Mouse (Mus musculus): ENCODE measurements around the gene Tgfa. TPM values are rescaled to one million over a fixed set of nuclear protein-coding genes. Genes with fewer than 3 reads are reported as not detected.

Gene Tgfa
- total RNA-seq (2022): 10 to 100 TPM; 24.5 to 29.9 (median 26.2) TPM

DNA sequence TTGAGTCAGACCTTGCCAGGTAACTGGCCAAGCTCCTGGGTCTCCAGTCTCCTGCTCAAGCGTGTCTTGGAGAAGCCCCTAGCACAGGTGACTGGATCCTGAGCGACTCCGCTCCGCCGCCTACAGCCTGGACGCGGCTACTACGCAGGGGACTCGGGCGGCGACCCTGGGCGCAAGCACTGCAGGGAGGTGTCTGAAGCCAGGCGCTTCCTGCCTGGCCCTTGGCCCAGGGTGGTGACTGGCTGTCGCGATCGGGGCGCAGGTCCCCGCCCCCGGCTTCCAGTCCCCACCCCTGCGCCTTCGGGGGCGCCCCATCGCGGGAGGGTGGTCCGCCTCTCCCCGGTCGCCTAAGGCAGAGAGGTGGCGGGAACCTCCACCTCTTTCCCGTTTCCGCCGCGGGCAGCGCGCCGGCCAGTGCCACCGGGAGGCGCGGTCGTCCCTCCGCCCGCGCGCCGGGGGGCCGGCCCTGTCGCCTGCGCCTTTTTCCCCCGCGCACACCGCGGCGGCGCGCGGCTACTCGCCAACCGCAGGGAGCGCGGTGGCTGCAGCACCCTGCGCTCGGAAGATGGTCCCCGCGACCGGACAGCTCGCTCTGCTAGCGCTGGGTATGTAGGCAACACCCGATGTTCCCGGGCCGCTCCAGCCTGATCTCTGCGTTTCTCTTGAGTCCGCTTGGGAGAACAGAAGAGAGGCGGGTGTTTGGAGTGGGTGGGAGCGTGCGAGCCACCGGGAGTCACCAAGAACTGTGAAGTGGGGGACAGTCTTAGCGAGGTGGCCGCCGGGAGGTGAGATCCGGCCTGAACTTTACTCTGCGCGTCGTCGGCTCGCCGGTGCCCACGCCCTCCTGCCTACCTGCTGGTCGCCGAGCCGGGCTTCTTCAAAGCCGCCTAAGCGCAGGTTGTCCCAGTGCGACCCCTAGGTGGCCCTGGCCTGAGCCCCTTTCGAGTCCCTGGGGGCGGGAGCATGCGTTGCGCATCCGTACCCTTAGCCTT, at the start of gene Tgfa:
Gene Tgfa (plus strand): TSS at position 283 of the 992 bp plus-strand sequence.
- no peak for DNase-seq (ENCODE audit: low spot score in 2 of 2)

DNA sequence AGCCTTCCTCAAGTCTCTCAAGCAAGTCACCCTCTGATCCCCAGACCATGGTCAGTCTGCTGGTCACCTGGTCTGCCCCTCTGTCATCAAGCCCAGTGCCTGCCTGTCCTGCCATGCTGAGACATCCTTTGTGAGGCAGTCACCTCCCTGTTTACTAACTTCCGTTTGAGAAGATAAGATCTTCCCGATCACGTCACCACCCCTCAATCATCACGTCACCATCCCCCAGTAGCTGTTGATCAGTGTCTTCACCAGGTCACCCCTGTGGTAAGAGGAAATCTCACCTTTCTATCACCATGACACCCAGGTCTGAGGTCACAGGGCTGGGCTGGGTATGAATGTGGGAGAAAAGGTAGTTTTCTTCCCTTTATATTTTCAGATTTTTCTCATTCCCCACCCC, 46.5 kb upstream of the Tgfa start:
- no peak for DNase-seq (ENCODE audit: low spot score in 2 of 2)

DNA sequence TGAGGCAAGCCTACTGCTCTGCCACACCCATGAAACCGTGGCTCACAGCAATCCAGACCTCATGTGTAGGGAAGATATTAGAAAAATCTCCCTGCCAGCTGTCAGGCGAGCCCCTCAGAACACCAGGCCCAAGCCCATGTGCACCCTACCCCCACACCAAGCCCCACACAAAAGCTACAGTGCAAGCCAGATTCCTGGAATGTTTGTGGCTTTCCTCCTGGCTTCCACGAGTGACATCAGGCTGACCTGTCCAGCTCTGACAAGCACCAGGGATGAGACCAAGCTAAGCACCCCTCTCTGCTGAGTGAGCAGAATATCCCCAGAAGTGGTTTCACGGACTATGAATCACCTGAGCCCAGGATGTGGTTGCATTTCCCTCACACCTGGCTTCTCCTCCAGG, 46.0 kb upstream of the Tgfa start:
- no peak for DNase-seq (ENCODE audit: low spot score in 2 of 2)

DNA sequence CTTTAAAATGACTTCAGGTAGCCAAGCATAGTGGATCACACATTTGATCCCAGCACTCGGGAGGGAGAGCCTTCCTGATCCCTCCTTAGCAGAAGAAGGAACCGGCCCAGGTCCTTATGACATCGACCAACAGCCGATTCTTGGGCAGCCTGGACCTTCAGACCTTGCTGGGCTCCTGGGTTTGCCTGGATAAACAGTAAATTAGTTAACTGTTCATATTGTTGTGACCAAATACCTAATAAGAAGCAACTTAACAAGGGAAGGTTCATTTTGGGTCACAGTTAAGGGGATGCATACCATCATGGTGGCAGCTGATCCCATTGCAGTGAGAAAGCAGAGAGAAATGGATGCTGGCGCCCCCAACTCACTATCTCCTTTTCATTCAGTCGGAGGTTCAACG, 42.3 kb upstream of the Tgfa start:
- no peak for DNase-seq (ENCODE audit: low spot score in 2 of 2)

DNA sequence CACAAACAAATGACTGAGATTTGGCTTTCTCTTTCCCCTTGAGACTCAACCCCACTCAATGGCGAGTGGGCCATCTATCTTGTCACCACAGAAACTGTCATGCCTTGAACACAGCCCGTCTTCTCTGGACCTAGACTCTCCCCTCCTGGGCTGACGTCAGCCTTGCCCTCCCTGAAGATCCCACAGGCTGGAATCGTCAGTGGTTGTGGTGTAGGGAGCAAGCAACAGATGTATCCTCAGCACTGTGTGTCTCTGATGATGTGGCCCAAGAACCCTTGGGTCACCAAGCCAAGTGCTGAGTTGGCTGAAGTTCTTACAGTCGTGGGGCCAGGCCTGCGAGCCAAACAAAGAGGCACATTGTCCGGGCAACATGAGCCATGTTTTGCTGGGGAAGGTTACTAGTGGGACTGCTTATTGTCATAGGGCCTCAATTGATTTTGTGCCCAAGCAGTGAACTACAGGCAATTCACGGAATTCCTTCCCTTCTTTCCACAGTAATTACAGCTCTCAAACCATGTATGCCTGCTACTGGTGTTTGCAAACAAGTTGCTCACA, 41.5 kb upstream of the Tgfa start:
- DNase-seq (ENCODE audit: low spot score in 2 of 2): peak; percentile 20 to 24

DNA sequence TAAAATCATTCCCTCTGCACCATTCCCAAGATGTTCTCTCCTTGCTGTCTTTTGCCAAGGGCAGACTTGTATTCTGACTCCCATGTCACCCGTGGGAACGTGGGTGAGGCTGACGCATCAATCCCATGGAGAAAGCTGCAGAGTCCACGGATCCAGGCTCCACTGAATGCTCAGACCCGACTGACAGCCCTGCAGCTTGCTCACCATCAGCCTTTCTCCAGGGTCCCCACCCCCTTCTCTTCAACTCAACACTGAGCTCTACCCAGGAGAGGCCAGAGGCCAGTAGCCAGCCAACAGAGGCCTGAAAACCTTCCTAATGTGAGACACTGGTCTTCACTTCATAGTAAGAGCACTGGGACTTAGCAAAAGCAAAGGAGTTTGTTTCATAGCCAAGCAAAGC, 41.0 kb upstream of the Tgfa start:
- DNase-seq (ENCODE audit: low spot score in 2 of 2): no peak

DNA sequence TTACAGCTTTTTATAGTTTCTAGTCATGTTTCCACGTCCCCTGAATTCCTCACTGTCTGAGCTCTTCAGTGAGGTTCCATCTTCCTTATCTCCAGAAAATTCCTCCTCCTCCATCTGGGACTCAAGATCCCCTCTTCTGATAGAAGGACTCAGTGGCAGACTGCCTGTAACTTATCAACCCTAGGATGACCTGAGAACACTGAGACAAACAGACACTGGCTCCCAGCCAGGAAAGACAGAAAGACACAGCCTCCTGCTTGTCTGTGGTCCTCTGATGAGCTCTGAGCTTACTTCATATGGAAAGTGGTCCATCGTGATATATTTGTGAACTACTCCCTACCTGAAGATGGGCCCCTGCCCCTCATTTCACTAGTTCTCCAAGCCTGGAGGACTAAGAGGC, 40.5 kb upstream of the Tgfa start:
- no peak for DNase-seq (ENCODE audit: low spot score in 2 of 2)

DNA sequence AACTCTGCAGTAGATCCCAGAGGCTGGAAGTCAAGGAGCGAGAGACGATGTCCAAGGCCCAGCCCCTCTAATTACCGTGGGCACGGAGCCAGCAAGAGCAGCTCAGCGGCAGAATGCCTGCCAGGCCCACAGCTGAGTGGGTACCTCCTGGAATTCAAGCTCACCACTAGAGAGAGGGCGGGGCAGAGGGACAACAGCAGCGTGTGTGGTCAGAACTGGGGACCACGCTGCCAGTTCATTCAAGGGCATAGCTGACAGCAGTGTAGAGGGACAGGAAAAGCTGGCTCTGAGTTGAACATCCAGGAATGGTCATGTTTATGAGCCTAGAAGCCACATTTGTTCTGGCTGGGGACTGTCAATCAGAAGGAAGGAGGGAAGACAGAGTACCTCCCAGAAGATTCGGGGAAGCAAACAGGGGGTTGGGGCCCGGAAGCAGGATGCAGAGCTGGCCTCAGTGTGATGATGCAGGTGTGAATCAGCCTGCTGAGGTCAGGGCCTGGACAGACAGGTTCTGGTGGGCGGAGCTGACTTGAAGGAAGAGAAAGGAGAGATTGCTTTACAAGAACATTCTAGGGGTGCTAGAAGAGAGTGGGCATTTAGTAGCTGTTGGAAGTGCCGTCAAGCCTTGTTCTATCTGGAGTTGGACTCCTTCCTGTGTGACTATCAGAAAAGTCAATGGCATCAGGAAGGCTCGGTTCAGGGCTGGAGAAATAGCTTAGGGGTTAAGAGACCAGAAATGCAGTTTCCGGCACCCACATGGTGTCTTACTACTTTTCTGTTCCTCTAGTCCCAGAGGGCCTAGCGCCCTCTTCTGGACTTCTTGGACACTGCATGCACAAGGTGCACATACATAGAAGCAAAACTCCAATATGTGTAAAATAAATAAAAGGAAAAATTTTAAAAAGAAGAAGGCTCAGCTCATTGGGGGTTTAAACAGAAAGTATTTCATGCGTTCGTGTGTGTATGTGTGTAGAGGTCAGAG, 37.5 kb upstream of the Tgfa start:
- DNase-seq (ENCODE audit: low spot score in 2 of 2): no peak

DNA sequence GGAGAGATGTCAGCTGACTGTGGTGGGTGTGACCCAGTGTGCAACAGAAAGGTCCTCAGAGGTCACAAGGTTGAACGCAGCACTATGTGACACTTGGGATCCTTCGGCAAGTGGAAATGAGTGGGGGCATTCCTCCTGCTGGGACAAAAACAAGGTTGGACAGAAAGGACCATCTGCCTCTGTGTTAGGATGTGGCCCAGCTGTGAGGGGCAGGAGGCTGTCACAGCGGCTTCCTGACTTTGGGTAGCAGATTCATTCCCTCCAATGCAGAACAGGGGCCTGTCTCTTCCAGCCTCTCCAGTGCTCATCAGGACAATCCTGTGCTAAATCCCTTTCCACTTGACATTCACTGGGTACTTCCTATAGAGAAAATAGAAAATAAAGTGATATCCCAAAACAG, 34.1 kb upstream of the Tgfa start:
- no peak for DNase-seq (ENCODE audit: low spot score in 2 of 2)

DNA sequence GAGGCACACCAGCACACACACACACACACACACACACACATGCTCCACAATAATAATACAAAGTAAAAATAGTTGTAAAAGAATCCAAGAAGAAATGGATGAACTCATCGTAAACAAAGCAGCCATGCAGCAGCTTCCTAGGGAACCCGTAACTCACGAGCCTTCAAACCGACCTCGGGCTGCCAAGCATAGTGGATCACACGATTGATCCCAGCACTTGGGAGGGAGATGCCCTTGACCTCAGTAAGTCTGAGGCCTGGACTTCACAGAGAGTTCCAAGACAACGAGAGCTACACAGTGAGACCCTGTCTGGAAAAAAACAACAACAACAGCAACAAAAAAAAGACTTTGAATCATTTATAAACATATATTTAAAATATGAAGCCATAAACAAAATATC, 33.4 kb upstream of the Tgfa start:
- no peak for DNase-seq (ENCODE audit: low spot score in 2 of 2)

DNA sequence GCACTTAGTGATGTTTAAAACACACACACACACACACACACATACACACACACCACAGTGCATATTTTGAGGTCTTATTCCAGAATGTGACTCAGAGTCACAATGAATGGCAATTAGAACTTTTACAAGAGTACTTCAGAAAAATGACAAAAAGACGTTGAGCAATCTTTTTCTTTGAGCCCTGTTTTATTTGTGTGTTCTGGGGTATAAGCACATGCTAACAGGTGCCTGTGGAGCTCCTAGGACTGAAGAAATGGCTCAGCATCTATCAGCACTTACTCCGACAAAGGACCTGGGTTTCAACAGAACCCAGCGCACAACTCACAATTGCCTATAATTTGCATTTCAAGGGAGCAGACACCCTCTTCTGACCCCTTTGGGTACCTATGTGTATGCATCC, 31.0 kb upstream of the Tgfa start:
- no peak for DNase-seq (ENCODE audit: low spot score in 2 of 2)

DNA sequence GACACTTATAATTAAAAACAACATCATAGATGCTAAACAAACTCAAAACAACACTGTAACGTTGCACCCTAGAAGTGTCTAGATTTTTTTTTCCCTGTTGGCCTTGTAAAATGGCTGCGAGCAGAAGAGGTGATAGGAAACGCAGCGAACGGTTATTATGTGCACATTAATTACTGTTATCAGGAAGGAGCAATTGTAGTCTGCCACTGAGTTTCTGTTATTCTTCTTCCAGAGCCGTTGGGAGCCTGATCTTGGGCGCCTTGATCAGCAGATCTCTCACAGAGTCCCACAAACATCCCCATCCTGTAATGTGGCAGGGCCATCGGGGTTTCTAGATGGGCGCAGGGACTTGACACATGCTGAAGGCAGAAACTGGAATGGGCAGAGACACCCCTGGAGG, 28.6 kb upstream of the Tgfa start:
- DNase-seq (ENCODE audit: low spot score in 2 of 2): no peak

DNA sequence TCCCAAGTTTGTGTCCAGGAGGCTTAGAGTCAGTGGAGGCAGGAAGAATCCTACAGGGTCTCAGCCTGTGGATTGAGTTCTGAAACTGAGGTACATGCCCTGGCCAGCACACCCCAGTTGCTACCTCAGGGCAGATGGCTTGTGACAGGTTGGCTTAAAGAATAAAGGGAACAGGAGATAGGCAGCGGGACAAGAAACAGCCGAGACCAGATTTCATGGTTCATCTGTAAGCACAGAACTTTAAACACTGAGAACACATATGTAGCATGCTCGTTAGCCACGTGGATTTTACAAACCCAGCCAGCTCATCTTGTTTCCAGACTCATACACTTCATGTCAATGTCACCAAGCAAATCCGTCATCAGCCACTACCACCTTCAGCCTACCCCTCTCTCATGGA, 27.2 kb upstream of the Tgfa start:
- DNase-seq (ENCODE audit: low spot score in 2 of 2): no peak

DNA sequence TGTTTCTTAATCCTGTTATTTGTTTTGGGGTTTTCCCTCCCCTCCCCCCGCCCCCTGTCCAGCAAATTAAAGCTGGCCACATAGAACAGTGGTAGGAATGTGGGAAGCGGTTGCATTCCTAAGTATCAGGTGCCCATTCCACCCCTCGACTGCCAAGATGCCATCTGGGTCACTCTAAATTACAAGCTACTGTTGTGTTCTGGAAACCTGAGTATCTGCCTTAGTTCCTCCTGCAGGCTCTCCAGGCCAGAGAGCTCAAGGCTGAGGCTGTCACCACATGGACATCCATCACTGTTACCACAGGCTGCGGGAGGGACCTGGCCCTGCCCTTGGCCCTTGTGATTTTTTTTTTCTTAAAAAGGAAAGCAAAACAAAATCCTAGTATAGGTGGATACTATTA, 25.9 kb upstream of the Tgfa start:
- no peak for DNase-seq (ENCODE audit: low spot score in 2 of 2)

DNA sequence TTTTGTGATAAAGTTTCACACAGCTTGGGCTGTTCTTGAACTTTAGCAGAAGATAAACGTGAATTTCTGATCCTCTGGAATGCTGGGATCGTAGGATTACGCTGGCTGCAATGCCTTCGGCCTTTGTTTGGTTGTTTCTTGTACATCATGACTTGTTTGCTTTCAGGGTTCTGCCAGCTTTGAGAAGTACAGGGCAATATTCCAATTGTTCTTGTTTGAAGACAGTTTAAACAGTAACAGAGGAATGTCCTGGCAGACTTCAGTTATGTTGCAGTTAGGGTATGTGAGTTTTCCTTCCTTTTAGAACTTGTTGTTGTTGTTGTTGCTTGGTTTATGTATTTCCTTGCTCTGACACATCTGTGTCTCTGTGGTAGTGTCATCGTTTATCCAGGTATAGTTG, 18.8 kb upstream of the Tgfa start:
- DNase-seq (ENCODE audit: low spot score in 2 of 2): no peak

DNA sequence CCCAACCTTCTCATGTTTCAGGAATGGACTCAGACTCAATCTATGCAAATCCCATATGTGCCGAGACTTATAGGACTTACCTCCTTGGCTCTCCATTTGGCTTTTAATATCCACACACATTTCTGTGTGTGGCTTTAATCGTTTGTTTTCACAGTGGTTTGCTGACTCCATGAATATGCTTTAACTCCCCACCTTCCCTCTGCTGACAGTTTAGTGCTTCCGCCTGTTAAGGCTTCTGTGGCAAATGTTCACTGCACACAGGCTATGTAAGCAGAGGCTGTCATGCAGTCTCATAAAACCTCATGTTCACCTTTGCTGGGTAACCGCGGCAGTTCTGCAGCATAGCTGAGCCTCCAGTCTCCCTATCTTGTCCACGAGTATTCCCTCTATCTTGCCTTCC, 18.3 kb upstream of the Tgfa start:
- DNase-seq (ENCODE audit: low spot score in 2 of 2): no peak

DNA sequence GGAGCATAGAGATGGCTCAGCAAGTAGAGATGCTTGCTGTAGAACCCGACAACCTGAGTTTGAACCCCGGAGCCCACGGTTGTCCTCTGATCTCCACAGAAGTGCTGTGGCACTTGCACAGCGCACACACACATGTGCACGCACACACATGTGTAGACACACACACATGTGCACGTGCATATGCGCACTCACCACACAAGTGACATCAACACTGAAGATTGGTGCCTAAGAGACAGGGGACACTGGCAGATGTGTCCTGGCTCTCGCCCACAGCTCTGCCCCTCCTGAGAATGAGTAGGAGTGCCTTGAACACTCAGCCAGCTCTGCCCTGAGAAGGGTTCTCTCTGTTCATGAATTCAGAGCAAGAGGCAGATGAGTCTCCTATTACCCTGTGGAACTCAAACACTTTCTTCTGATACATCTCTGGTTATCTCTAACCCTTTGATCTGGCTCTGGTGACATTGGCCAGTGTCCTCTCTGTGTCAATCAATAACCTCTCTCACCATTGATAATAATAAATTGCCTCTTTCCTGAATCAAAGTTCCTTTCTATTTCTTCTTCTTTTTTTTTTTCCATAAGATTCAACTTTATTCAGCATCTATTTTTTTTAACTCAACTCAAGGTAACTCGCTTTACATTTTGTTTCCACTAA, 17.6 kb upstream of the Tgfa start:
- no peak for DNase-seq (ENCODE audit: low spot score in 2 of 2)

DNA sequence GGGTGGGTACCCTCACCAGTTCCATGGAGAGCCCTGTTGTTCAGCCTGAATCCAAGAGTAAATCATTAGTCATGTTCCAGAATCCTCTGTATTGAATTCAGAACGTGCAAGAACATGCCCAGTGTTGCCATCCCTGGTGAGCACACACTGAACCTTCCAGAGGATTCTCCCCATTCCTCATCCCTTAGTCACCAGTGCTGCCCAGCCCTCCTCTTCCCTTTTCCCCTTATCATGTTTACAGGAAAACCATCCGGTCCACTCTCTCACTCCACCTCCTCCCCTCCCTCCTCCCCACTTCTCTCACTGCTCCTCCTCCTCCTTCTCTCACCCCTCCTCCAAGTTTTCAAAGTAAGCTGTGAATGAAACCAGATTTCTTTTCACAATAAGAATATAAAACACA, 14.4 kb upstream of the Tgfa start:
- DNase-seq (ENCODE audit: low spot score in 2 of 2): no peak

DNA sequence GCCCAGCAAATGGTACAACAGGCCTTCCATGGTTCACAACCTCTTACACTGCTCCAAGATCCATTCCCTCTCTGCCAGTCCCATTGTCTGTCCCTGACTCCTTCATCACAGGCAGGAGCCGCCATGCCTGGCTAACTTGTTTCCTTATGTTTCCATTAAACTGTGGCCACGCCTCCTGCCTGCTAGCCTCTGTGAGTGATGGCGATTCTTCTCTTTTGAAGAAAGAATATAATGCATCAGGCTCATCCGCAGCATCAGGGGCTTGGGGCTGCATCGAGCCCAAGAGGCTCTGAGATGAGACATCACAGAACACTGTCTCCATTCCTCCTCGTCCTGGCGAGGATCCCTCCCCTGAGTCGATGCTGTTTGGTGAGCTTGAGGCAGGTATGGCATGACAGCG, 13.0 kb upstream of the Tgfa start:
- DNase-seq (ENCODE audit: low spot score in 2 of 2): no peak

DNA sequence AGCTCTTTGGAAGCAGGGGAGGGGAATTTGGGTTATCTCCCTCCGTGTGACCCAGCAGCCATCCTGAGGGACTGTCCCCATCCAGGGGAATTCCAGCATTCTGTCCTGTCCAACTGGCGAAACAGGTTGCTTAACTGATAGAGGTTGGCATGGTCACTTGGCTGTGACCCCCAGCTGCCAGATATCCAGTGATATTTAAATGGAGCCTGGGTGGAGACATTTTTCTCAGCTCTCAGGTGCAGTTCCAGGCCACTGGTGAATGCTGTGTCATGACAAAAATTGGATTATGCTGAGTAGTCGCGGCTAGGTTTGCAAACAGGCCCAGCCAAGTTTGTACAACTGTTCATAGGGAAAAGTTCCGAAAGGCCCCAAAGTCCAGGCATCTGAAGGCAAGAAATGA, 12.4 kb upstream of the Tgfa start:
- DNase-seq (ENCODE audit: low spot score in 2 of 2): no peak
